Mouse (Mus musculus) spleen, adult 12 weeks (tissue): ENCODE data around the gene Dlx2.

ENCODE experiments used
- DNase-seq: peaks from one replicate; pipeline ENCODE4 v3.0.0; 2022; ENCODE audit warnings: low spot score

The Dlx2 gene

DNA sequence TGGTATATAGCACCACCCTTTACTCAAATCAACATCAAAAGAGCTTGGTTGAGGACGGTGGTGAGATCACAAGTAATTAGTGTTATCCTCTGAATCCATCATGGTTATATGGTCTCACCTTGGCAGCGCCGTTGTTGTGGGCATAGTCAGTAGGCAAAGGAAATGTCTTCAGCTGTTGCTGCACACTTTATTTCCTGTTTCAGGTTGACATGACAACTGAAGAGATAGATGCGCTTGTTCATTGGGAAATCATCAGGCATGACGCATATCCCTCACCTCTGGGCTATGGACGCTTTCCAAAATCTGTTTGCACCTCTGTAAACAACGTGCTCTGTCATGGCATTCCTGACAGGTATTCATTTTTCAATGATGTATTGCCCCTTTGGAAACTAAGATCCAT is 35.3 kb downstream of the Dlx2 start:
- no peak for DNase-seq

- no peak for DNase-seq
Measured at GRCm38 (mm10) chr2:71504852-71505251, 41.7 kb downstream of the Dlx2 start.

GRCm38 (mm10) chr2:71499276-71500230 is 47.0 kb downstream of the Dlx2 start:
- no peak for DNase-seq

DNA sequence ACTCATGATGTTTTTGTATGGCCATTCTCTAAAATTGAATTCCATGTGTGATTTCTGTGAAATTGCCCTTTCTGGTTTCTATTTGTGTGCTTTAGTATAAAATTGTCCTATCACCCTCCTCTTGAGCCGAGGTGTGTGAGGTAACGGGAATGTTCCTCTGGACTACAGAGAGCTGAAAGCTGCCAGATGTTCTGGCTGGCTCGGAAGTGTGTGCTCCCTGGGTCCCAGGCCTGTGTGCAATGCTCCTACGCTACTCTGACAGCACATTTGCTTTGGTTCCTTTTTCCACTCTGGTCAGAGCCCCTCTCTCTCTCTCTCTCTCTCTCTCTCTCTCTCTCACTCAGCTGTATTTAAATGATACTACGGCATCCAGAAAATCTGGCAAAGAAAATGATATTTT is 49.4 kb downstream of the Dlx2 start:
- no peak for DNase-seq

- DNase-seq, result no peak
Measured at GRCm38 (mm10) chr2:71494971-71495370, 51.6 kb downstream of the Dlx2 start.

GRCm38 (mm10) chr2:71494503-71494902 is 52.1 kb downstream of the Dlx2 start:
- DNase-seq, result no peak
